Mouse (Mus musculus): ENCODE data around the gene Olfr118. TPM values are rescaled to one million over a fixed set of nuclear protein-coding genes. Genes with fewer than 3 reads are reported as not detected.
"Not testable (repeated sequence)": the region's sequence is repeated elsewhere in the genome, so short reads cannot be mapped to it uniquely, and the experiment has no call there.

The Olfr118 gene
- polyA plus RNA-seq (2015; fragmentation: Nextera tagmentation; extraction: Ambion mirVana) = not detected in 2 replicates

GRCm38 (mm10) chr17:37666688-37667087 lies at the start of gene Olfr118:
Gene Olfr118, plus strand, starts transcription at chr17:37666988.
- Histone ChIP-seq H3K9ac (ENCODE audit: low read length) (no peak within 1 kb of the TSS), H3K4me2 (ENCODE audit: low read depth, low read length) (no peak within 1 kb of the TSS), H3K4me1 (replicated peaks; ENCODE audit: control insufficient read depth, insufficient read depth, low read length) (no peaks in the 10 kb centered on the region), H3K27ac (ENCODE audit: low read length) (no peak within 1 kb of the TSS), H3K4me3 (ENCODE audit: low read length) (no peak within 1 kb of the TSS), H3K36me3 (ENCODE audit: control insufficient read depth, insufficient read depth, low read length) (no peaks in the 10 kb centered on the region), H3K9me3 (ENCODE audit: control insufficient read depth, low read length) (no peaks in the 10 kb centered on the region), H3K27me3 (ENCODE audit: control insufficient read depth, insufficient read depth, low read depth, low read length) (no peaks in the 10 kb centered on the region)
- WGBS = 60% methylated on average over 2 of the region's 2 CpGs
- ATAC-seq (ENCODE audit: low read depth) = no peak

DNA sequence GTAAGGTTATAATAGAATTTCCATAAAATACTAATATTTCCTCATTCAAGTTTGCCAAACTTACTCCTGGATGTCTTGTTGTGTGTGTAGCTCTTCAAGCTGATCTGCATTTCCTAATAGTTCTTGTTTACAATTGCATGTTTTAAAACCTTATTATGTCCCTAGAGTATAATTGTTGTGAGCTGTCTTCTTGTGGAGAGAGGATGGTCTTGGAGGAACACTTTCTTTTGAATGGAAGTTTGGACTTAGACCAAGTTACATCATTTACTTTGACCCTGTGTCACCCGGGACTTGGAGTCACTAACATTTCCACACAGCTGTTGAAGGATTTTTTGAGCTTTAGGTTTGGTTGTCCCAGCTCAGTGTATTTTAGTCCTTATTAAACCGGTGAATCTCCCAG lies 39.8 kb upstream of the Olfr118 start, which contains the start of the genes Olfr115 and Olfr116:
Olfr115 (minus strand) TSS at position 101 of the 400 bp plus-strand sequence.
Olfr116 (minus strand) TSS at position 191 of the 400 bp plus-strand sequence.
- 78% methylated on average over 2 of the region's 2 CpGs for WGBS
- Histone ChIP-seq H3K27ac (ENCODE audit: low read length) (no peak within 1 kb of the TSS), H3K27me3 (ENCODE audit: control insufficient read depth, insufficient read depth, low read depth, low read length) (no peaks in the 10 kb centered on the region), H3K4me2 (ENCODE audit: low read depth, low read length) (no peak within 1 kb of the TSS), H3K9ac (ENCODE audit: low read length) (no peak within 1 kb of the TSS), H3K4me1 (replicated peaks; ENCODE audit: control insufficient read depth, insufficient read depth, low read length) (no peaks in the 10 kb centered on the region), H3K36me3 (ENCODE audit: control insufficient read depth, insufficient read depth, low read length) (no peaks in the 10 kb centered on the region), H3K9me3 (ENCODE audit: control insufficient read depth, low read length) (no peaks in the 10 kb centered on the region), H3K4me3 (ENCODE audit: low read length) (no peak within 1 kb of the TSS)
- no peak for ATAC-seq (ENCODE audit: low read depth)

DNA sequence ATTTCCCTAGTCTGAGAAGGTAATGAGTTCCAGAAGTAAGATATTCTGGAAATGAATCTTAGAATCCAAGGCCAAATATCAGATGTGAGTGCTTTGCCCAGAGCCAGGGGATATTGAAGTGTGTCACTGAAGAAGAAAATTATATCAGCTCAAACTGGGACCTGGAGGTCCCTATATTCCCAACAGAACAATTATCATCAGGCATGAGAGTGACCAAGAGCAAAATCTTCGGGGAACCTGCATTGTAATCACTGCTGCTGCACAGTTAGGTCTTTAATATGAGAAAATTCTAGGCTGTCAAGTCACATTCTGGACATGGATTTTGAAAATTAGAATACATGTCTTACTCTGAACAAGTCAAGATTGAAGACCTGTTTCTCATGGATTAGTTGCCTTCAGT lies 3.1 kb upstream of the Olfr118 start, which contains the start of gene Olfr117:
Olfr117 (minus strand) TSS at position 101 of the 400 bp plus-strand sequence.
- 50% methylated on average over 1 of the region's 1 CpGs for WGBS
- H3K9me3 ChIP-seq (ENCODE audit: control insufficient read depth, low read length) = no peaks in the 10 kb centered on the region

GRCm38 (mm10) chr17:37696264-37696663 lies 29.5 kb downstream of the Olfr118 start, which contains the start of gene Olfr119:
Gene Olfr119, plus strand, starts transcription at chr17:37696564.
- not testable (repeated sequence) for H3K9ac ChIP-seq (ENCODE audit: low read length); H3K4me1 ChIP-seq (replicated peaks; ENCODE audit: control insufficient read depth, insufficient read depth, low read length); H3K4me2 ChIP-seq (ENCODE audit: low read depth, low read length); ATAC-seq (ENCODE audit: low read depth); H3K27me3 ChIP-seq (ENCODE audit: control insufficient read depth, insufficient read depth, low read depth, low read length); H3K36me3 ChIP-seq (ENCODE audit: control insufficient read depth, insufficient read depth, low read length); H3K27ac ChIP-seq (ENCODE audit: low read length); H3K9me3 ChIP-seq (ENCODE audit: control insufficient read depth, low read length); H3K4me3 ChIP-seq (ENCODE audit: low read length)
- WGBS = 50% methylated on average over 1 of the region's 1 CpGs

More for the DNA sequence above, 3.1 kb upstream of the Olfr118 start, which contains the start of gene Olfr117:
- H3K4me2 ChIP-seq (ENCODE audit: low read depth, low read length) = no peak within 1 kb of the TSS
- no peak for ATAC-seq (ENCODE audit: low read depth)
- no peak within 1 kb of the TSS for H3K27ac ChIP-seq (ENCODE audit: low read length)
- no peak within 1 kb of the TSS for H3K9ac ChIP-seq (ENCODE audit: low read length)
- H3K4me1 ChIP-seq (replicated peaks; ENCODE audit: control insufficient read depth, insufficient read depth, low read length) = no peaks in the 10 kb centered on the region
- H3K36me3 ChIP-seq (ENCODE audit: control insufficient read depth, insufficient read depth, low read length) = no peaks in the 10 kb centered on the region
- no peak within 1 kb of the TSS for H3K4me3 ChIP-seq (ENCODE audit: low read length)
- no peaks in the 10 kb centered on the region for H3K27me3 ChIP-seq (ENCODE audit: control insufficient read depth, insufficient read depth, low read depth, low read length)

DNA sequence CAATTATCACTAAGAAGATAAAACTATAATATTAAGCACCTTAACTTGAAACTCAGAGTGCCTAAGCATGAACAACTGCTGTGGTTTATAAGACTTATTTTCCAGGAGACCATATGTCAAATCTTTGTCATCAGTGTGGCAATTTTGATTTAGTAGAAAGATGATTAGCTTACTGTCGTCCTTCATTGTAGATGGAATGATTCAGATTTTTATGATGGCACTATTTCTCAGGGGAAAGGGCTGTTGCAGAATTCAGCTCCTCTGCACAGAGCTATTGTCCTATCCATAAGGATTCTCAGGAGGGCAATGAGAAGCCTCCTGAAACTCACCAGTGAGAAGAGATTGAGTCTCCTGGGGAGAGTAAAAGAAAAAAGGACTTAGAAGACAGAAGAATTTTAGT lies 54.7 kb downstream of the Olfr118 start, which contains the start of gene Olfr120:
Olfr120 (plus strand) TSS at position 301 of the 400 bp plus-strand sequence.
- WGBS = 68% methylated on average over 1 of the region's 1 CpGs
- Histone ChIP-seq H3K9me3 (ENCODE audit: control insufficient read depth, low read length) (no peaks in the 10 kb centered on the region), H3K27me3 (ENCODE audit: control insufficient read depth, insufficient read depth, low read depth, low read length) (no peaks in the 10 kb centered on the region), H3K36me3 (ENCODE audit: control insufficient read depth, insufficient read depth, low read length) (no peaks in the 10 kb centered on the region), H3K4me1 (replicated peaks; ENCODE audit: control insufficient read depth, insufficient read depth, low read length) (no peaks in the 10 kb centered on the region), H3K4me2 (ENCODE audit: low read depth, low read length) (no peak within 1 kb of the TSS), H3K9ac (ENCODE audit: low read length) (no peak within 1 kb of the TSS), H3K4me3 (ENCODE audit: low read length) (no peak within 1 kb of the TSS), H3K27ac (ENCODE audit: low read length) (no peak within 1 kb of the TSS)
- ATAC-seq (ENCODE audit: low read depth) = no peak

Other genes starting within 250 kb of the Olfr118 start
- not detected in 2 replicates for gene Olfr108, start 221.5 kb upstream of the Olfr118 start, polyA plus RNA-seq (2015; fragmentation: Nextera tagmentation; extraction: Ambion mirVana)
- not detected in 2 replicates for gene Olfr109, start 208.1 kb upstream of the Olfr118 start, polyA plus RNA-seq (2015; fragmentation: Nextera tagmentation; extraction: Ambion mirVana)
- not detected in 2 replicates for gene H2-M2, start 183.4 kb upstream of the Olfr118 start, polyA plus RNA-seq (2015; fragmentation: Nextera tagmentation; extraction: Ambion mirVana)
- gene Olfr110, start 174.5 kb upstream of the Olfr118 start, polyA plus RNA-seq (2015; fragmentation: Nextera tagmentation; extraction: Ambion mirVana) = not detected in 2 replicates
- gene Olfr111, start 159.0 kb upstream of the Olfr118 start, polyA plus RNA-seq (2015; fragmentation: Nextera tagmentation; extraction: Ambion mirVana) = not detected in 2 replicates
- gene Olfr112, start 97.5 kb upstream of the Olfr118 start, polyA plus RNA-seq (2015; fragmentation: Nextera tagmentation; extraction: Ambion mirVana) = not detected in 2 replicates
- not detected in 2 replicates for gene Olfr113, start 89.3 kb upstream of the Olfr118 start, polyA plus RNA-seq (2015; fragmentation: Nextera tagmentation; extraction: Ambion mirVana)
- gene Olfr114, start 74.2 kb upstream of the Olfr118 start, polyA plus RNA-seq (2015; fragmentation: Nextera tagmentation; extraction: Ambion mirVana) = not detected in 2 replicates
- not detected in 2 replicates for gene Olfr115, start 39.9 kb upstream of the Olfr118 start, polyA plus RNA-seq (2015; fragmentation: Nextera tagmentation; extraction: Ambion mirVana)
- gene Olfr116, start 39.8 kb upstream of the Olfr118 start, polyA plus RNA-seq (2015; fragmentation: Nextera tagmentation; extraction: Ambion mirVana) = not detected in 2 replicates
- not detected in 2 replicates for gene Olfr117, start 3.2 kb upstream of the Olfr118 start, polyA plus RNA-seq (2015; fragmentation: Nextera tagmentation; extraction: Ambion mirVana)
- not detected in 2 replicates for gene Olfr119, start 29.6 kb downstream of the Olfr118 start, polyA plus RNA-seq (2015; fragmentation: Nextera tagmentation; extraction: Ambion mirVana)
- gene Olfr120, start 54.8 kb downstream of the Olfr118 start, polyA plus RNA-seq (2015; fragmentation: Nextera tagmentation; extraction: Ambion mirVana) = not detected in 2 replicates
- gene Olfr121, start 81.9 kb downstream of the Olfr118 start, polyA plus RNA-seq (2015; fragmentation: Nextera tagmentation; extraction: Ambion mirVana) = not detected in 2 replicates
- not detected in 2 replicates for gene Olfr122, start 101.6 kb downstream of the Olfr118 start, polyA plus RNA-seq (2015; fragmentation: Nextera tagmentation; extraction: Ambion mirVana)
- gene Olfr123, start 126.5 kb downstream of the Olfr118 start, polyA plus RNA-seq (2015; fragmentation: Nextera tagmentation; extraction: Ambion mirVana) = not detected in 2 replicates
- gene Olfr124, start 132.9 kb downstream of the Olfr118 start, polyA plus RNA-seq (2015; fragmentation: Nextera tagmentation; extraction: Ambion mirVana) = not detected in 2 replicates
- gene Olfr125, start 166.0 kb downstream of the Olfr118 start, polyA plus RNA-seq (2015; fragmentation: Nextera tagmentation; extraction: Ambion mirVana) = not detected in 2 replicates
- gene Olfr126, start 180.5 kb downstream of the Olfr118 start, polyA plus RNA-seq (2015; fragmentation: Nextera tagmentation; extraction: Ambion mirVana) = not detected in 2 replicates
- gene Olfr127, start 233.4 kb downstream of the Olfr118 start, polyA plus RNA-seq (2015; fragmentation: Nextera tagmentation; extraction: Ambion mirVana) = not detected in 2 replicates